In the genomic region with DNA sequence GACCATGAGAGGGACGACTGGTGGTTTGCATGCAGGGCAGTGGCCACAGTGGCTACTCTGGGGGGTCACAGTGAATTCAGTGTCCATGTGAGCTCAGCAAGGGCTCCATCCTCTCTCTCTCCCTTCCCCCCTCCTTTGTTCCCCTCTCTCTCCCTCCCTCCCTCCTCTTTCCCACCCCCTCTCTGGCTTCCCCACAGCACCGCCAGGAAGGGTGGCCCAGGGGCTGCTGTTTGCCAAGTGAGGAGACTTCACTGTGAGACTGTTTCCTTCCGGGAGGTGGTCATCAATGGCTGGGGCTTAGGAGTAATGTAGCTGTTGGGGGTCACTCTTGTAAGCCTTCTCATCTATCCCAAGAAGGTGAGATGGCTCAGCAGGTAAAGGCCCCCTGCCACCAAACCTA, we compare ENCODE assay signal across 30 mouse cellular contexts. TPM values are rescaled to one million over a fixed set of nuclear protein-coding genes. Genes with fewer than 3 reads are reported as not detected.
DNase-seq lines count a peak whose midpoint lies in the region; ATAC-seq lines count a peak whose summit lies in the region.
"Had no signal": no experiment of that assay in that cellular context is flagged by ENCODE, and none has a peak within 500 bp of the region (broad histone marks: within the 10 kb centered on the region; RNA-seq: fewer than 3 reads in every experiment).

No protein-coding gene starts in this region.

- H3K27ac ChIP-seq in heart, embryonic 12.5 days (ENCODE audit: poor library complexity, severe bottlenecking): no peak overlapping the region
- peak overlapping the region; percentile 79 for H3K27ac ChIP-seq in hindbrain, embryonic 10.5 days
- no peak overlapping the region for H3K27ac ChIP-seq in hindbrain, embryonic 12.5 days
- peak overlapping the region; percentile 82 for H3K27ac ChIP-seq in midbrain, embryonic 10.5 days (replicated peaks)
- H3K27ac ChIP-seq in midbrain, embryonic 13.5 days: no peak overlapping the region
- H3K27ac ChIP-seq in limb, embryonic 10.5 days: peak overlapping the region; percentile 74
- H3K27ac ChIP-seq: embryonic facial prominence, embryonic 12.5 days; hindbrain, embryonic 14.5 days; limb, embryonic 13.5 days; neural tube, embryonic 12.5 days; stomach, postnatal 0 days had no signal

- peaks cover 6% of the 10 kb centered on the region; the same call in 1 of the 2 replicates for H3K36me3 ChIP-seq in heart, embryonic 12.5 days
- no peaks in the 10 kb centered on the region for H3K36me3 ChIP-seq in hindbrain, embryonic 10.5 days
- H3K36me3 ChIP-seq in hindbrain, embryonic 12.5 days: no peaks in the 10 kb centered on the region
- no peaks in the 10 kb centered on the region for H3K36me3 ChIP-seq in midbrain, embryonic 10.5 days
- H3K36me3 ChIP-seq in midbrain, embryonic 13.5 days: peaks cover 7% of the 10 kb centered on the region; the same call in 1 of the 2 replicates
- no peaks in the 10 kb centered on the region for H3K36me3 ChIP-seq in limb, embryonic 10.5 days
- H3K36me3 ChIP-seq: embryonic facial prominence, embryonic 12.5 days; limb, embryonic 13.5 days; neural tube, embryonic 12.5 days had no signal

- H3K9ac ChIP-seq in heart, embryonic 12.5 days: no peak overlapping the region
- H3K9ac ChIP-seq in hindbrain, embryonic 12.5 days: no peak overlapping the region
- no peak overlapping the region; the same call in 1 of the 2 replicates for H3K9ac ChIP-seq in midbrain, embryonic 13.5 days (replicated peaks)
- H3K9ac ChIP-seq: embryonic facial prominence, embryonic 12.5 days; hindbrain, embryonic 14.5 days; limb, embryonic 13.5 days; neural tube, embryonic 12.5 days had no signal

- no peaks in the 10 kb centered on the region for H3K9me3 ChIP-seq in heart, embryonic 12.5 days (replicated peaks)
- no peaks in the 10 kb centered on the region for H3K9me3 ChIP-seq in hindbrain, embryonic 10.5 days
- H3K9me3 ChIP-seq in hindbrain, embryonic 12.5 days (replicated peaks): no peaks in the 10 kb centered on the region
- H3K9me3 ChIP-seq in midbrain, embryonic 10.5 days (replicated peaks): no peaks in the 10 kb centered on the region
- H3K9me3 ChIP-seq in midbrain, embryonic 13.5 days: no peaks in the 10 kb centered on the region
- H3K9me3 ChIP-seq in limb, embryonic 10.5 days (replicated peaks): no peaks in the 10 kb centered on the region
- H3K9me3 ChIP-seq: embryonic facial prominence, embryonic 12.5 days; limb, embryonic 13.5 days; neural tube, embryonic 12.5 days had no signal

- 59% methylated on average over 3 of the region's 3 CpGs for WGBS in heart, embryonic 12.5 days
- WGBS in hindbrain, embryonic 10.5 days: 19% methylated on average over 3 of the region's 3 CpGs
- 30% methylated on average over 3 of the region's 3 CpGs for WGBS in hindbrain, embryonic 12.5 days
- WGBS in midbrain, embryonic 10.5 days: 16% methylated on average over 3 of the region's 3 CpGs
- 24% methylated on average over 3 of the region's 3 CpGs for WGBS in midbrain, embryonic 13.5 days
- 38% methylated on average over 3 of the region's 3 CpGs for WGBS in limb, embryonic 10.5 days

- no peak overlapping the region for H3K4me3 ChIP-seq in heart, embryonic 12.5 days
- no peak overlapping the region for H3K4me3 ChIP-seq in hindbrain, embryonic 10.5 days
- no peak overlapping the region for H3K4me3 ChIP-seq in hindbrain, embryonic 12.5 days
- no peak overlapping the region; the same call in 1 of the 2 replicates for H3K4me3 ChIP-seq in midbrain, embryonic 10.5 days
- H3K4me3 ChIP-seq in midbrain, embryonic 13.5 days (replicated peaks): no peak overlapping the region
- no peak overlapping the region for H3K4me3 ChIP-seq in limb, embryonic 10.5 days
- H3K4me3 ChIP-seq: embryonic facial prominence, embryonic 12.5 days; limb, embryonic 13.5 days; myocyte; neural tube, embryonic 12.5 days had no signal

- H3K27me3 ChIP-seq in heart, embryonic 12.5 days (replicated peaks): no peaks in the 10 kb centered on the region
- H3K27me3 ChIP-seq in hindbrain, embryonic 10.5 days (ENCODE audit: insufficient read depth, poor library complexity, severe bottlenecking): 0 out of 2 replicates have a peak, but pooled peaks cover 3% of the 10 kb centered on the region
- no peaks in the 10 kb centered on the region for H3K27me3 ChIP-seq in hindbrain, embryonic 12.5 days
- peaks cover 31% of the 10 kb centered on the region for H3K27me3 ChIP-seq in midbrain, embryonic 10.5 days (ENCODE audit: low read depth, poor library complexity, severe bottlenecking)
- H3K27me3 ChIP-seq in midbrain, embryonic 13.5 days: no peaks in the 10 kb centered on the region
- H3K27me3 ChIP-seq in limb, embryonic 10.5 days (ENCODE audit: low read depth, poor library complexity, severe bottlenecking): no peaks in the 10 kb centered on the region
- H3K27me3 ChIP-seq: embryonic facial prominence, embryonic 12.5 days; limb, embryonic 13.5 days; neural tube, embryonic 12.5 days; Patski had no signal

- no peak overlapping the region for H3K4me2 ChIP-seq in heart, embryonic 12.5 days
- no peak overlapping the region for H3K4me2 ChIP-seq in hindbrain, embryonic 12.5 days (replicated peaks)
- H3K4me2 ChIP-seq in midbrain, embryonic 13.5 days (replicated peaks): no peak overlapping the region
- H3K4me2 ChIP-seq: embryonic facial prominence, embryonic 12.5 days; hindbrain, embryonic 14.5 days; limb, embryonic 13.5 days; liver, embryonic 11.5 days; neural tube, embryonic 12.5 days had no signal

- ATAC-seq in heart, embryonic 12.5 days (ENCODE audit: insufficient number of reproducible peaks, low FRiP score): no peak
- no peak for ATAC-seq in hindbrain, embryonic 12.5 days (ENCODE audit: low FRiP score)
- ATAC-seq in midbrain, embryonic 13.5 days: no peak
- ATAC-seq: forebrain, embryonic 16.5 days; inflammation-experienced regulatory T-cells, adult 6 months; Patski had no signal

- DNase-seq in heart, adult 11 months: peak; percentile 92
- no peak for DNase-seq in hindbrain, embryonic 10.5 days (ENCODE audit: low spot score)
- DNase-seq in midbrain, embryonic 10.5 days (ENCODE audit: low spot score): no peak
- no peak for DNase-seq in limb, embryonic 10.5 days (ENCODE audit: low spot score)
- no peak for DNase-seq in layer of hippocampus, adult 8-10 months (ENCODE audit: low spot score in 2 of 2)
- DNase-seq: adrenal gland, postnatal 14 days; cerebellum, adult 11 months; cerebellum, adult 9-10 months; cerebellum, postnatal 36 days; gastrocnemius, postnatal 14 days; heart, adult 18-20 months; kidney, adult 11 months; kidney, postnatal 14 days; lung, postnatal 36 days; right cerebral cortex, adult 18-20 months; thymus, adult 18-20 months; thymus, postnatal 25 days had no signal

- H3K4me1 ChIP-seq in heart, embryonic 12.5 days (replicated peaks): peaks cover 15% of the 10 kb centered on the region
- H3K4me1 ChIP-seq in hindbrain, embryonic 10.5 days (replicated peaks): peaks cover 48% of the 10 kb centered on the region
- H3K4me1 ChIP-seq in hindbrain, embryonic 12.5 days: peaks cover 26% of the 10 kb centered on the region
- peaks cover 53% of the 10 kb centered on the region for H3K4me1 ChIP-seq in midbrain, embryonic 10.5 days
- H3K4me1 ChIP-seq in midbrain, embryonic 13.5 days (replicated peaks): peaks cover 31% of the 10 kb centered on the region
- H3K4me1 ChIP-seq in limb, embryonic 10.5 days: peaks cover 58% of the 10 kb centered on the region

RNA-seq across cellular contexts. Expression of gene Ern1, which starts 32.8 kb away (rescaled TPM):
- polyA plus RNA-seq in heart, embryonic 12.5 days (2016; fragmentation: Nextera tagmentation; extraction: Ambion mirVana): 5.7 and 6.9 TPM in 2 replicates
- polyA plus RNA-seq in hindbrain, embryonic 10.5 days (2016; fragmentation: Nextera tagmentation; extraction: Ambion mirVana): 6.3 and 7.1 TPM in 2 replicates
- 7.9 and 8.3 TPM in 2 replicates for polyA plus RNA-seq in hindbrain, embryonic 12.5 days (2016; fragmentation: Nextera tagmentation; extraction: Ambion mirVana)
- 5.0 and 5.2 TPM in 2 replicates for polyA plus RNA-seq in midbrain, embryonic 10.5 days (2016; fragmentation: Nextera tagmentation; extraction: Ambion mirVana)
- 6.5 and 6.7 TPM in 2 replicates for polyA plus RNA-seq in midbrain, embryonic 13.5 days (2015; fragmentation: Nextera tagmentation; extraction: Ambion mirVana)
- 7.4 and 8.2 TPM in 2 replicates for polyA plus RNA-seq in limb, embryonic 10.5 days (2016; fragmentation: Nextera tagmentation; extraction: Ambion mirVana)
- 10 to 100 TPM; 10.4 to 12.4 (median 11.4) TPM for total RNA-seq in layer of hippocampus, adult 8-10 months (2022)

Comparison
In these comparisons a context has a peak if more than half of its experiments do, and no peak if none do; other contexts are left out.
1. H3K27ac ChIP-seq: peak in hindbrain, embryonic 10.5 days (single experiment), midbrain, embryonic 10.5 days (single experiment) and limb, embryonic 10.5 days (single experiment); none in heart, embryonic 12.5 days (single experiment), hindbrain, embryonic 12.5 days (single experiment) and midbrain, embryonic 13.5 days (single experiment).